Mouse (Mus musculus) ovary, adult 18-20 months (tissue): Measurements from ENCODE around the gene Gm20388.

Experiments used
- DNase-seq: peaks from one replicate; pipeline ENCODE4 v3.0.0; 2022; ENCODE audit warnings: low spot score, mixed read lengths

Gene Gm20388

GRCm38 (mm10) chr8:122474951-122475560 lies 2564.4 kb downstream of the Gm20388 start:
- DNase-seq: peak; percentile 68

GRCm38 (mm10) chr8:122475580-122476320 lies 2565.1 kb downstream of the Gm20388 start, which contains the start of the genes Rnf166 and Ctu2:
Gene Rnf166, minus strand, starts transcription at chr8:122476064.
Gene Ctu2, plus strand, starts transcription at chr8:122476143.
- peak; percentile 83 for DNase-seq

GRCm38 (mm10) chr8:122482448-122482847 lies 2571.8 kb downstream of the Gm20388 start:
- no peak for DNase-seq

- DNase-seq: no peak
These were observed 2573.2 kb downstream of the Gm20388 start for GRCm38 (mm10) chr8:122483877-122484276.

- no peak for DNase-seq
These were observed 2574.2 kb downstream of the Gm20388 start for GRCm38 (mm10) chr8:122484831-122485230.

- no peak for DNase-seq
These were observed 2577.7 kb downstream of the Gm20388 start for GRCm38 (mm10) chr8:122488387-122488786.

- no peak for DNase-seq
These were observed 2586.5 kb downstream of the Gm20388 start for GRCm38 (mm10) chr8:122497016-122497734.

- no peak for DNase-seq
These were observed 2587.3 kb downstream of the Gm20388 start for GRCm38 (mm10) chr8:122497912-122498311.

- peak; percentile 49 for DNase-seq
These were observed 2590.2 kb downstream of the Gm20388 start for GRCm38 (mm10) chr8:122500856-122501255.

- no peak for DNase-seq
These were observed 2600.9 kb downstream of the Gm20388 start for GRCm38 (mm10) chr8:122511552-122511951.

GRCm38 (mm10) chr8:122512392-122512791 lies 2601.8 kb downstream of the Gm20388 start:
- DNase-seq: no peak

- DNase-seq: no peak
These were observed 2605.1 kb downstream of the Gm20388 start for GRCm38 (mm10) chr8:122515699-122516098.

GRCm38 (mm10) chr8:122517541-122518190 lies 2607.0 kb downstream of the Gm20388 start:
- DNase-seq: no peak

- DNase-seq: no peak
These were observed 2610.0 kb downstream of the Gm20388 start for GRCm38 (mm10) chr8:122520611-122521010.

GRCm38 (mm10) chr8:122522796-122523651 lies 2612.4 kb downstream of the Gm20388 start:
- peak; percentile 49 for DNase-seq

GRCm38 (mm10) chr8:122523652-122524360 lies 2613.2 kb downstream of the Gm20388 start:
- DNase-seq: no peak

GRCm38 (mm10) chr8:122524506-122524905 lies 2613.9 kb downstream of the Gm20388 start:
- no peak for DNase-seq

GRCm38 (mm10) chr8:122525004-122525403 lies 2614.4 kb downstream of the Gm20388 start:
- no peak for DNase-seq

GRCm38 (mm10) chr8:122526084-122526483 lies 2615.4 kb downstream of the Gm20388 start:
- DNase-seq: no peak

GRCm38 (mm10) chr8:122526526-122527170 lies 2616.0 kb downstream of the Gm20388 start:
- DNase-seq: peak; percentile 36
